Mouse (Mus musculus): Measurements from ENCODE around the gene Cfc1. TPM values are rescaled to one million over a fixed set of nuclear protein-coding genes. Genes with fewer than 3 reads are reported as not detected.

Gene Cfc1
- polyA plus RNA-seq (2021; fragmentation: Nextera tagmentation) = not detected in 2 replicates
- long read RNA-seq, experiment 1 = 0 reads
- long read RNA-seq, experiment 2 = 0 reads

GRCm38 (mm10) chr1:34535043-34535698 lies at the start of gene Cfc1:
Gene Cfc1, plus strand, starts transcription at chr1:34535648.

GRCm38 (mm10) chr1:34560843-34561242 lies 25.4 kb downstream of the Cfc1 start, which contains the start of gene Prss40:
Gene Prss40, minus strand, starts transcription at chr1:34560943.

GRCm38 (mm10) chr1:34578851-34579781 lies 43.7 kb downstream of the Cfc1 start, which contains the start of gene Amer3:
Gene Amer3, plus strand, starts transcription at chr1:34579657.

Other genes starting within 250 kb of the Cfc1 start
- 26.4 and 28.0 TPM in 2 replicates for gene Ccdc115, start 96.0 kb upstream of the Cfc1 start, polyA plus RNA-seq (2021; fragmentation: Nextera tagmentation)
- 30.0 and 30.7 TPM in 2 replicates for gene Imp4, start 95.8 kb upstream of the Cfc1 start, polyA plus RNA-seq (2021; fragmentation: Nextera tagmentation)
- 11.8 and 16.9 TPM in 2 replicates for gene Ptpn18, start 75.9 kb upstream of the Cfc1 start, polyA plus RNA-seq (2021; fragmentation: Nextera tagmentation)
- not detected in 2 replicates for gene Prss39, start 37.2 kb upstream of the Cfc1 start, polyA plus RNA-seq (2021; fragmentation: Nextera tagmentation)
- not detected in 2 replicates for gene Prss40, start 25.3 kb downstream of the Cfc1 start, polyA plus RNA-seq (2021; fragmentation: Nextera tagmentation)
- 4.3 and 4.8 TPM in 2 replicates for gene Amer3, start 44.0 kb downstream of the Cfc1 start, polyA plus RNA-seq (2021; fragmentation: Nextera tagmentation)